Mouse (Mus musculus) cerebellum, adult 8-10 months (tissue): Measurements from ENCODE around the gene Mast3.

Experiments used
- DNase-seq: peaks from one replicate; pipeline ENCODE4 v3.0.0; 2022

Gene Mast3

GRCm38 (mm10) chr8:70743656-70744590, 60.9 kb downstream of the Mast3 start:
- peak; percentile 42 for DNase-seq

- no peak for DNase-seq
These were observed 61.7 kb downstream of the Mast3 start for GRCm38 (mm10) chr8:70742981-70743655.

GRCm38 (mm10) chr8:70742176-70742575, 62.7 kb downstream of the Mast3 start:
- DNase-seq = no peak

DNA sequence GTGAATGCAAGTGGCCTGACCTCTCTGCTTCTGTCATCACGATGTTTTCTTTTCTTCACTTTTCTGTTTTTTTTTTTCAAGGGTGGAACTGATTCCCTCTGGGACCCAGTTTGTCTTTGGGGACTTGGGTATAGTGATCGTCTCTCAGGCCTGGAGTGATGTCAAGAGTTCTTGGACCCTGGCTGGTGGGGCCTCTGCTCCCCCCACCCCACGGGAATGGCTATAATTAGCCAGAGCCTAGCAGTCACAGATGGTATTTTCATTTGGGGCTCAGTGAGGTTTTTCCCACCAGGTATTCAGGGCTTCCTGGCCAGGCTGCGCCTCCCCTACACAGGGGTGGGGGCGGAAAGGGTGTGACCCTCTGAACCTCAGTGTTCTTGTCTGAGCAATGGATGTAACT, 63.2 kb downstream of the Mast3 start:
- DNase-seq = no peak

DNA sequence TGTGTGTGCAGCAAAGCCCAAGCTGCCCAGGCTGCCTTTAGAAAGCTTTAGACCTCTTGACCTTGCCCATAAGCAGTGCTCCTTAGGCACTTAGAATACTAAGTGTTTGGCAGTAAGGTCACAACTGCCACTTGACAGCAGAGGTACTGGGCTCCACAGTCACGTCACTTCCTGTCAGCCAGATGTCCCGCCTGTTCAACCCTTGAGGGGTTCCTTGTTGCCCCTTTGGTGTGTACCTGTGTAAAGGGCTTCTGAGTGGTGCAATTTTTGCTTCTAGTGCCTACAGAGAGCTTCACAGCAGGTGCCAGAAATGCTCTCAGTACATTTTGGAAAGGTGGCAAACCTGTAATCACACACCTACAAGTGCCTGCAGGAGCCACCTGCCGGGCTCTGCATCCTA, 66.6 kb downstream of the Mast3 start:
- DNase-seq = no peak

- no peak for DNase-seq
These were observed 67.1 kb downstream of the Mast3 start for GRCm38 (mm10) chr8:70737705-70738104.

DNA sequence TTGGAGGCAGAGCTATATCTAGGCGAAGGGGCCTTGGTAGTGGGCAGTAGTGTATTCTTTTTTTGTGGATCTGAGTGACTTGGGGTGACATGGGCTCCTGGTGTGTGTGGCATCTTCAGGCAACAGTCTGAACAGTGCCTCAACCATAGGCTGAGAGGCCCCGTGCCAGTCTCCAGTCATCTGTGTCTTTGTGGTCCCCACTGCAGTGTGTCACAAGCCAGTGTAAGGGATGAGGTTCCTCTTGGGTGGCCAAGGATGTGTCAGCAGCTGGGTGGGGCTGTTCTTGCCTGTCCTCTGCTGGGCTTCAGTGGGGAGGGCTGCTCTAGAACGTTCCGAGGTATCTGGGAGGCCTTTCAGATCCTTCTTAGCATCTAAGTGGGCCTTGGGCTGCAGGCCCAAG, 73.9 kb downstream of the Mast3 start:
- no peak for DNase-seq

GRCm38 (mm10) chr8:70729808-70730475, 74.9 kb downstream of the Mast3 start:
- DNase-seq = no peak
